Mouse (Mus musculus) brown adipose tissue, adult 24 weeks (tissue): ENCODE results near the gene Gsdma. TPM values are rescaled to one million over a fixed set of nuclear protein-coding genes. Genes with fewer than 3 reads are reported as not detected.
"Not testable (repeated sequence)": the region's sequence is repeated elsewhere in the genome, so short reads cannot be mapped to it uniquely, and the experiment has no call there.

Experiments used
- H3K27ac ChIP-seq: fragments of 200-500 bp; replicated peaks from 2 replicates; pipeline ENCODE4 v1.5.1; 2012; ENCODE audit warnings: low read depth, mild to moderate bottlenecking, low read length
- H3K4me1 ChIP-seq: fragments of 200-500 bp; 2 replicates; pipeline ENCODE4 v1.6.1; 2012; ENCODE audit warnings: low read length, mixed read lengths; ENCODE audit not compliant: control insufficient read depth, insufficient read depth, insufficient read length
- H3K4me3 ChIP-seq: fragments of 200-500 bp; 2 replicates; pipeline ENCODE4 v1.5.1; 2012; ENCODE audit warnings: low read depth, mild to moderate bottlenecking, low read length, moderate library complexity; ENCODE audit not compliant: insufficient read depth
- polyA plus RNA-seq: library from polyadenylated mRNA; stranded (reverse); fragments of >200 nt; gene quantifications from 2 replicates; pipeline ENCODE4 v1.2.4, GENCODE M21; 2012; ENCODE audit not compliant: missing spikeins, insufficient read depth, insufficient read length

Gene Gsdma
- polyA plus RNA-seq, 1 experiment = not detected

DNA sequence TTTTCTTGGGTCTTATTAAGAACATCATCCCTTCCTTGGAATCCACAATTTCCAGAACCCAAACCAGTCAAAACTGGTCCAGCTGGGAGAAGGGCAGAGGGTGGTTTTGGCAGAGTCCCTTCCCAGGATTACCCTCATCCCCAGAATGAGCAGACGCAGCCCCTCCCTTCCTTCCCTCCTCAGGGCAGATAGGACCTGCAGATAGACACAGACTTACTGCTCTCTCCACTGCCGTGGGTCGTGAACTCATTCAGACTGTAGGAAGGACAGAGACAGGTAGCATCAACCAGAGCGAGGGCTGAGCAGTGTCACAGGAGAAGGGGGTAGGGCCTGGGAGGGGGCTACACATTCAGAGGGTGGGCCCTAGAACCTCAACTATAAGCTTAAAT is 46.9 kb downstream of the Gsdma start:
- no peak overlapping the region for H3K4me3 ChIP-seq
- peak overlapping the region; percentile 61 for H3K27ac ChIP-seq
- peaks cover 18% of the 10 kb centered on the region for H3K4me1 ChIP-seq

DNA sequence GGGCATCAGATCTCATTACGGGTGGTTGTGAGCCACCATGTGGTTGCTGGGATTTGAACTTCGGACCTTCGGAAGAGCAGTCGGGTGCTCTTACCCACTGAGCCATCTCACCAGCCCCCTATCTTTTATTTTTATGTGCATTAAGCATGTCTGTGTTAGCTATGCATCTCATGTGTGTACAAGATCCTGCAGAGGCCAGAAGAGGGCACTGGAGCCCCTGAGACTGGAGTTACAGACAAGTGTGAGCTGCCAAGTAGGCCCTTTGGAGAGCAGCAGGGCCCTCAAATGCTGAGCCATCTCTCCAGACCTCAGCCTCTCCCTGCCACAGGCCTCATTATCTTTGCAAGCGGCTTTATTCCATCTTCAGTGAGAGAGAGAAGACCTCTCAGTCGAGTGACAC is 47.9 kb downstream of the Gsdma start:
- not testable (repeated sequence) for H3K27ac ChIP-seq, H3K4me3 ChIP-seq
- peaks cover 18% of the 10 kb centered on the region for H3K4me1 ChIP-seq

DNA sequence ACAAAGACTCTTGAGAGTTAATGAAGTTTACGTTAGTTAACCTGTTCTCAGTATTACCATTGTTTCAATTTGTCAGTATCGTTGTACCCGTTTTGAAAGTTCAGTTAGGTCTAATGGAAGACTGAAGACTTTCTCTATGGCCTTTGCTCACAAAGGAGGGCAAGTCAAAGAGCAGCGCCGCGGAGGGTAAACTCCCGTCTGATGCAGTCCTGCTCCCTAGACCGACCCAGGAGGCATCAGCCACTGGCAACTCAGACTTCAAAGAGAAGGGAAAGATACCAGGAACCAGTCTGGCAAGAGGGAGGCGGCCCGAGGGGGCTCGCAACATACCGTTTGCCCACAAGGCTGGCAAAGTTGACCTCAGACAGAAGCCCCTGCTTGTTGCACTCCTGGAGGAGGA is 49.6 kb downstream of the Gsdma start:
- no peak overlapping the region for H3K4me3 ChIP-seq
- H3K4me1 ChIP-seq = peaks cover 16% of the 10 kb centered on the region
- H3K27ac ChIP-seq = no peak overlapping the region

DNA sequence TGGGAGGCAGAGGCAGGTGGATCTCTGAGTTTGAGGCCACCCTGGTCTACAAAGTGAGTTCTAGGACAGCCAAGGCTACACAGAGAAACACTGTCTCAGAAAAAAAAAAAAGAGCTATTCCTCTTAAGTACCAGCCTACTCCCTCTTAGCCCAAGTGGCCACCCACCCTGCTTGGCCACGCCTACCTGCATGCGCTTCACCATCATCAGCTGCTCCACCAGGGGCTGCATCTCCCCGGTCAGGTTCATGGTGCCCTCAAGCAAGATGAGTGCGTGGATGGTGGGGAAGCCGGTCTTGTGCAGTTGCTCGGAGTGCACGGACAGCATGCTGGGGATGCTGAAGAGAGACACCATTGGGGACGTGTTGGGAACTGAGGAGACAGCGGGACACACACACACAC is 51.8 kb downstream of the Gsdma start:
- H3K4me3 ChIP-seq = no peak overlapping the region
- H3K27ac ChIP-seq = no peak overlapping the region
- H3K4me1 ChIP-seq = peaks cover 5% of the 10 kb centered on the region; the same call in 1 of the 2 replicates

DNA sequence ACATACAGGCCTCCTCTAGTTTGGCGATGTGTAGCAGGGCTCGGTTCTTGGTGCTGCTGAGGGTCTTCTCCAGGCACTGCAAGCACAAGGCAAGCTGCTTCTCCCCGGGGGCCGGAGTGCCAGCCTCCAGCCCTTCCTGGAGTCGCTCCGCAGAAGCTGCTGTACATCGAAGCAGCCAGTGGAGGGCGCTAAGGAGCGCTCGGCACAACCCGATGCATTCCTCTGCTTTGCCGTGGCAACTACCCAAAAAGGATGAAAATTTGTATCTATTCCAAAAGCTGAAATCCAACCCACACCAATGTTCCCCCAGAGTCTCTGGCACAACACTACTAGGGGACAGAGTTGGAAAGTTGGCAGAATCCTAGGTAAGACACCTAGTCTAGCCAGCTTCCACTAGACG is 53.8 kb downstream of the Gsdma start:
- Histone ChIP-seq H3K27ac (no peak overlapping the region), H3K4me3 (no peak overlapping the region), H3K4me1 (peaks cover 7% of the 10 kb centered on the region; the same call in 1 of the 2 replicates)

DNA sequence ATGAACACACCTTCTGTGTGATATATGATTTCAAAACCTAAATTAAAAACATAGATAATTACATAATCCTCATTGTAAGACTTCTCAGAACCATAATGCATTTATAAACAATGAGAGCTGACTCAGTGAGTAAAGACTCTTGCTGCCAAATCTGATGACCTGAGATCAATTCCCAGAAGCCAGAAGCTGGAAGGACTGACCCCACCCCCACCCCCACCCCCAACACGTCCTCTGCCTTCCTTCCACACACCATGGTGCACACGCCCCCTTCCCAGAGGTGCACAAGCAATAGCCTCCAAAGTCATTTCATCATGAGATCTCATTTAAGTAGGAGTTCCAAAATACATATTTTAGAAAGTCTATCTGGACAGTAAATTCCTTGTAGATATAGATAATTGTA is 56.6 kb downstream of the Gsdma start:
- peaks cover 7% of the 10 kb centered on the region; the same call in 1 of the 2 replicates for H3K4me1 ChIP-seq
- no peak overlapping the region for H3K4me3 ChIP-seq
- H3K27ac ChIP-seq = no peak overlapping the region

DNA sequence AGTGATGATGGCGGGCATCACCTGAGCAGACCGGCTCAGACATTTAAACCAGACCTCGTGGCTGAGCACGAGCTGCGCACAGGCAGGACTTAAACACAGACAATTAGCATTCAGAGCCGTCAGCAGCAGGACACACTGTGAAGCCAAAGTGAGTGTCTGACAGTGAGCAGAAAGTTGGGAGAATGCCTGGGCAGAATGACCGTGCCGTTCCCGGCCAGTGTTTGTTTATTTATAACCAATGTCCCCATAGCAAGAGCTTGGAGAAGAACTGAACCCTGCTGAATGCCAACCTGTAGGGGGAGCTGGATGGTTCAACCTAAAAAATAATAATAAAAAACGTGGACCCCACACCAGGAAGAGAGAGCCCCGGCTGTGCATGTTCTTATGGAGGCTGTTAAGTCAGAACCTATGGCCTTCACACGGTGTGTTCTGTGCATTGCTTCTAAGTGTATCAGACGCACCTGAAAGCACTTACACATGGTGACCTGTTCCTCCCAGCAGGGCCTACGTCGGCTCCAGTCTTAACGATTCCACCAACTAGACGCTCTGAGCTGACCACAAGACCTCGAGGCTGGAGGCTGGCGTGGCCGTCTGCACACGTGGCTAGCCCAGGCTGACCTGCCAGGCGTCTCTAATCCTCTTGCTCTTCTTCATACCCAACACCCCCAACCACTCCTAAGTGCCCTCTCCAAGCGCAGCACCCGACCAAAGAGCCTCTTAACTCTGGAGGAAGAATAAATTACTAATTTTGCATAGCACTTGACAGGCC is 57.5 kb downstream of the Gsdma start:
- Histone ChIP-seq H3K4me1 (peaks cover 7% of the 10 kb centered on the region; the same call in 1 of the 2 replicates), H3K4me3 (no peak overlapping the region), H3K27ac (peak overlapping the region; percentile 36; the same call in 1 of the 2 replicates)

DNA sequence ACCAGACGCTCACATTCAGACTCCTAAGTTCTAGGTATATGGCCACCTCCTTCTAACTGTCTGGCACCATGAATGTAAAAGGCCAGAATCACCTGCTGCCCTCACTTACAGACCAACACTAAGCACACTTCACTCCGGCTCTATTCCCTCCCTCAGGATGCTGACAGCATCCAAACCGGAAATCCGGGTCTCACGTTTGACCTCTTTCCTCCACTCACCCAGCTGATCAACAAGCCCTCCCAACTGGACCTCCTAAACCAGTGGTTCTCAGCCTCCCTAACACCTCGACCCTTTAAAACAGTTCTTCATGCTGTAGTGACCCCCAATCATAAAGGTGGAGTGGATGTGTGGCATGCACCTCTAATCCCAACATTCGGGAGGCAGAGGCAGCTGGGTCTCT is 58.9 kb downstream of the Gsdma start:
- no peak overlapping the region for H3K4me3 ChIP-seq
- H3K4me1 ChIP-seq = peaks cover 5% of the 10 kb centered on the region; the same call in 1 of the 2 replicates
- H3K27ac ChIP-seq = no peak overlapping the region

DNA sequence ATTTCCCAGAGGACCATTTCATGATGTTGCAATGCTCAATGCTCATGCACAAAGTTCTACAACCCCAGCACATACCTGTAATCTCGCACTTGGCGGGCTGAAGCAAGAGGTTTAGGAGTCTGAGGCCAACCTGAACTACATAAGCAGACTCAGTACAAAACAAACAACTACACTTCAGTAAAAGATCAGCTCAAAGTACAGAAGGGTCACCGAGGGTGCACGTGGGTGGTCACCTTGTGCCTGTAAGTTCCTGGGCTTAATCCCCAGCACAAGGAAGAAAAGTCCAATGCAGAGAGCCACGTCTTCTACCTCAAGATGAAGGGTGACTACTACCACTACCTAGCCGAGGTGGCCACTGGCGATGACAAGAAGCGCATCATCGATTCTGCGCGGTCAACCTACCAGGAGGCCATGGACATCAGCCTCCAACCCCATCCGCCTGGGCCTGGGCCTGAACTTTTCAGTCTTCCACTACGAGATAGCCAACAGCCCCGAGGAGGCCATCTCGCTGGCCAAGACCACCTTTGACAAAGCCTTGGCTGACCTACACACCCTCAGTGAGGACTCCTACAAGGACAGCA is 61.9 kb downstream of the Gsdma start:
- Histone ChIP-seq H3K4me3 (no peak overlapping the region), H3K27ac (no peak overlapping the region), H3K4me1 (peaks cover 6% of the 10 kb centered on the region; the same call in 1 of the 2 replicates)

Other genes with a start within 250 kb of the Gsdma start
- gene Mien1, start 225.4 kb upstream of the Gsdma start, polyA plus RNA-seq = 98.2 and 141 TPM in 2 replicates
- 0.59 and 1.0 TPM in 2 replicates for gene Grb7, start 218.0 kb upstream of the Gsdma start, polyA plus RNA-seq
- gene Ikzf3, start 118.3 kb upstream of the Gsdma start, polyA plus RNA-seq = not detected in 2 replicates
- 2.2 and 2.3 TPM in 2 replicates for gene Zpbp2, start 113.3 kb upstream of the Gsdma start, polyA plus RNA-seq
- gene Ormdl3, start 77.0 kb upstream of the Gsdma start, polyA plus RNA-seq = 276 and 329 TPM in 2 replicates
- not detected in 2 replicates for gene Lrrc3c, start 66.1 kb upstream of the Gsdma start, polyA plus RNA-seq
- gene Gm12355, start 38.7 kb upstream of the Gsdma start, polyA plus RNA-seq = 5.2 and 8.8 TPM in 2 replicates
- gene Gsdma3, start 38.0 kb upstream of the Gsdma start, polyA plus RNA-seq = not detected in 2 replicates
- gene Gsdma2, start 17.6 kb upstream of the Gsdma start, polyA plus RNA-seq = not detected in 2 replicates
- 73.1 and 84.4 TPM in 2 replicates for gene Psmd3, start 18.2 kb downstream of the Gsdma start, polyA plus RNA-seq
- gene Csf3, start 36.9 kb downstream of the Gsdma start, polyA plus RNA-seq = not detected in 2 replicates
- 18.4 and 24.7 TPM in 2 replicates for gene Med24, start 65.1 kb downstream of the Gsdma start, polyA plus RNA-seq
- gene Thra, start 76.3 kb downstream of the Gsdma start, polyA plus RNA-seq = 64.4 and 82.3 TPM in 2 replicates
- 78.3 and 90.9 TPM in 2 replicates for gene Nr1d1, start 111.0 kb downstream of the Gsdma start, polyA plus RNA-seq
- 36.3 and 40.8 TPM in 2 replicates for gene Msl1, start 131.2 kb downstream of the Gsdma start, polyA plus RNA-seq
- 9.2 and 16.9 TPM in 2 replicates for gene Casc3, start 140.6 kb downstream of the Gsdma start, polyA plus RNA-seq
- gene Rapgefl1, start 172.4 kb downstream of the Gsdma start, polyA plus RNA-seq = 0.40 TPM in 1 of 2 replicates, not detected in the other
- gene Wipf2, start 199.3 kb downstream of the Gsdma start, polyA plus RNA-seq = 5.2 and 5.8 TPM in 2 replicates
- 0.28 and 1.7 TPM in 2 replicates for gene Cdc6, start 243.4 kb downstream of the Gsdma start, polyA plus RNA-seq